Mouse (Mus musculus) forebrain, embryonic 14.5 days (tissue): ENCODE results near the gene Zfp641. TPM values are rescaled to one million over a fixed set of nuclear protein-coding genes. Genes with fewer than 3 reads are reported as not detected.
A peak's percentile ranks its signal among the peaks of the same experiment; 100 is the strongest.

Experiments used
- ATAC-seq: fragments of 200-750 bp; cut with Nextera tagmentation; 2 replicates; pipeline ENCODE4 v1.8.0; 2017; ENCODE audit warnings: mild to moderate bottlenecking, moderate library complexity
- DNase-seq: peaks from one replicate; pipeline ENCODE4 v3.0.0-alpha.2; 2015; ENCODE audit warnings: low spot score
- H3K27ac ChIP-seq: fragments of 300-500 bp; sonication (generic); 2 replicates; pipeline ENCODE4 v1.5.1; 2014; ENCODE audit warnings: low read depth, mild to moderate bottlenecking, control low read depth, low read length, moderate library complexity
- H3K27me3 ChIP-seq: fragments of 300-500 bp; sonication (generic); replicated peaks from 2 replicates; pipeline ENCODE4 v1.6.1; 2014; ENCODE audit warnings: low read length, control low read depth, mixed read lengths; ENCODE audit not compliant: control insufficient read depth, insufficient read depth
- H3K36me3 ChIP-seq: fragments of 300-500 bp; sonication (generic); 2 replicates; pipeline ENCODE4 v1.6.1; 2014; ENCODE audit warnings: low read length, control low read depth; ENCODE audit not compliant: control insufficient read depth, insufficient read depth
- H3K4me1 ChIP-seq: fragments of 300-500 bp; sonication (generic); 2 replicates; pipeline ENCODE4 v1.6.1; 2014; ENCODE audit warnings: antibody characterized with exemption, low read length, control low read depth; ENCODE audit not compliant: control insufficient read depth, insufficient read depth
- H3K4me2 ChIP-seq: fragments of 300-500 bp; sonication (generic); 2 replicates; pipeline ENCODE4 v1.6.1; 2014; ENCODE audit warnings: mild to moderate bottlenecking, control low read depth, low read length
- H3K4me3 ChIP-seq: fragments of 300-500 bp; sonication (generic); 2 replicates; pipeline ENCODE4 v1.5.1; 2014; ENCODE audit warnings: low read depth, low read length, control low read depth
- H3K9ac ChIP-seq: fragments of 300-500 bp; sonication (generic); 2 replicates; pipeline ENCODE4 v1.6.1; 2014; ENCODE audit warnings: mild to moderate bottlenecking, low read length, control low read depth, moderate library complexity
- H3K9me3 ChIP-seq: fragments of 300-500 bp; sonication (generic); replicated peaks from 2 replicates; pipeline ENCODE4 v1.6.1; 2016; ENCODE audit warnings: low read length, control low read depth, mixed read lengths; ENCODE audit not compliant: control insufficient read depth
- WGBS: fragments of 180-500 bp; shearing (Covaris S2); extraction: QIAGEN DNeasy Blood & Tissue Kit; methylation state at CpG from one replicate; pipeline ENCODE4 v1.1.7; 2014; 5-methylcytosine and 5-hydroxymethylcytosine counted together
- polyA plus RNA-seq: library from polyadenylated mRNA; unstranded; fragments of >200 nt; fragmentation: Nextera tagmentation; extraction: Ambion mirVana; gene quantifications from 2 replicates; pipeline ENCODE4 v1.2.1, GENCODE M21; 2014

The Zfp641 gene
- polyA plus RNA-seq = 2.8 and 3.7 TPM in 2 replicates

DNA sequence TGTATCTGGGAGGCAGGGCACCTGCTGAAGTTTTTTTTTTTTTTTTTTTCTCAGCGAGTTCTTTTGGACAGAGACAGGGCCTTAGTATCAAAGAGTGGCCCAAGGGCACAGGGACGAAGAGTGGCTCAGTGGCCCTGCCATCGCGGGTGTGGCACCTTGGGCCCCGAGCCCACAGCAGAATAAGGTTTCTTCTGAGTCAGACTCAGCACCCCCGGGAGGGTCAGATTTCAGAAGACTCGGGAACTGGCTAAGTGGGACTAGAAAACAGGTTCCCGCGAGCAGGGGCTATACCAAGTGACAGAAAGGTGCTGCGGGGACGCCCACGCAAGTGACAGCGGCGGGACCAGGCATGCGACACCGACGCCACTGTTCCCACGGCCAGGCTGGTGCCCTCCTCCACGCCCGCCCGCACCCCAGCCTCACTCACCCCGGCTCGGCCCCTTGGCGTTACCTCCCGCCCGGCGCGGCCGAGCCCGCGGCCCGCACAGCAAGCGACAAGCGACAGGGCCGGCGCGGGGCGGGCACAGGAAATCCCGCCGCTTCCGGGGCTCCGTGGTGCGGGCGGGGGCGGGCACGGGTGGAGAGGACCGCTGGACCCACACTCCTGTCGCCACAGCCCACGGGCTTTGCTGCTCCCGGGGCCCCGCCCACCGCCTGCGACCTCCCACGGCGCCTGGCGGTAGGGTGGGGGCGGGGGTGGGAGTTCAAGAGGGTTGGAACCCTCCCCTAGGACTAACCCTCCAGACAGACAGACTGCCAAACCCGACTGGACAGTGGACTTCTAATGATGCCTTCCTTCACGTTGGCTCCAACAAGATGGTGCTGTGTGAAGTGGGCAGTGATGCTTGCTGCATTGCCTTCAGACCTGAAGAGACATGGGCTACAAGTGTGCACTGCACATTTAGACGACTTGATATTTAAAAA, at the start of gene Zfp641:
Zfp641 (minus strand) TSS at position 534 of the 924 bp plus-strand sequence.
- H3K27ac ChIP-seq = no peak within 1 kb of the TSS
- WGBS = 1% methylated on average over 56 of the region's 60 CpGs

DNA sequence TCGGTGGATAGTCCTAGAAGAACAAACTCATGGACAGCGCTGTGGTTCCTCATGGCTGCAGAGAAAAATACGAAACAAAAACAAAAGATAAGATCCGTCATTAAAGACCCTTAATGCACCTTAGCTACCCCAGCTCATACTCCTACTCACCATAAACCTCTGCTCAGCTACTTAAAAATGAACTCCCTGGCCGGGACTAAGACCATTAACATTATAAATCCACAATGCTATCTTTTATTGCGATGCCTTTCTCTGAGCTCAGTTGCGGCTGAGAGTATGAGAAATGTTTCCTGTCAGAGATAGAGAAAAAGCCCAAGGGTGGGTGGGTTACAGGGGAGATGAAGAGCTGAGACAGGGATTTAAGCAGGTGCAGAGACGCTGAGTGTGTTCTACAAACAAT, 44.9 kb upstream of the Zfp641 start, which contains the start of gene Olfr284:
Olfr284 (minus strand) TSS at position 101 of the 400 bp plus-strand sequence.
- Histone ChIP-seq H3K4me2 (no peak within 1 kb of the TSS), H3K27ac (no peak within 1 kb of the TSS), H3K4me1 (no peaks in the 10 kb centered on the region), H3K9me3 (no peaks in the 10 kb centered on the region), H3K9ac (no peak within 1 kb of the TSS), H3K36me3 (no peaks in the 10 kb centered on the region), H3K27me3 (no peaks in the 10 kb centered on the region), H3K4me3 (no peak within 1 kb of the TSS)
- ATAC-seq (no peak), DNase-seq (no peak)
- 89% methylated on average over 8 of the region's 8 CpGs for WGBS

More for the DNA sequence above, at the start of gene Zfp641:
- peak within 1 kb of the TSS; percentile 60 for H3K4me3 ChIP-seq
- DNase-seq (peak; percentile 46), ATAC-seq (peak; percentile 77)
- no peaks in the 10 kb centered on the region for H3K4me1 ChIP-seq
- H3K36me3 ChIP-seq = no peaks in the 10 kb centered on the region
- H3K4me2 ChIP-seq = peak within 1 kb of the TSS; percentile 90
- no peaks in the 10 kb centered on the region for H3K9me3 ChIP-seq
- H3K27me3 ChIP-seq = no peaks in the 10 kb centered on the region
- peak within 1 kb of the TSS; percentile 80 for H3K9ac ChIP-seq

DNA sequence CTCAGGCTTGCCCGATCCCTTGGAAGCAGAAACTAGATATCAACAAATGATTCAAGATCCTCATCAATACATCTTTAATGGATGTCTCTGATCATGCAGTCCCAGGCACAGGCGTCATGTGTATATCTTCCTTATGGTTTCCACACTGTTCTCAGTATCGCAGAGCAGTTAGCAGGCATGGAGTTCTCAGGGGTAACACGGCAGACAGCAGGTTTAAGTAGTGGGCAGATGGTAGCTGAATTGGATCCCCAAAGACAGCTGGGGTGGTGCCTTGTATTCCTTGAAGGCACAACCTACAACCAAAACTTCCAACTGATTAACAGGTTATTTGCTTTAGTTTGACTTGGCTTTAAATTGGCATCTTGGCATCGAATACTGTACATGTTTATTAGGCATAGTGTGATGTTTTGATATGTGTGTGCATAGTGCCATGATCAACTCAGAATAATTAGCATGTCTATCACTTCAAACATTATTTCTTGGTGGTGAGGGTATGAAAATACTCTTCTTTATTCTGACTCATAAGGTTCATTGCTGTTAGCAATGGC, 21.3 kb upstream of the Zfp641 start, which contains the start of gene Olfr285:
Olfr285 (minus strand) TSS at position 177 of the 548 bp plus-strand sequence.
- no peak within 1 kb of the TSS for H3K4me2 ChIP-seq
- DNase-seq = peak; percentile 83
- 83% methylated on average over 5 of the region's 5 CpGs for WGBS
- H3K36me3 ChIP-seq = no peaks in the 10 kb centered on the region
- no peak within 1 kb of the TSS for H3K27ac ChIP-seq
- no peaks in the 10 kb centered on the region for H3K9me3 ChIP-seq
- peak; percentile 75 for ATAC-seq
- no peaks in the 10 kb centered on the region for H3K4me1 ChIP-seq
- no peak within 1 kb of the TSS for H3K4me3 ChIP-seq
- H3K9ac ChIP-seq = no peak within 1 kb of the TSS
- H3K27me3 ChIP-seq = no peaks in the 10 kb centered on the region

DNA sequence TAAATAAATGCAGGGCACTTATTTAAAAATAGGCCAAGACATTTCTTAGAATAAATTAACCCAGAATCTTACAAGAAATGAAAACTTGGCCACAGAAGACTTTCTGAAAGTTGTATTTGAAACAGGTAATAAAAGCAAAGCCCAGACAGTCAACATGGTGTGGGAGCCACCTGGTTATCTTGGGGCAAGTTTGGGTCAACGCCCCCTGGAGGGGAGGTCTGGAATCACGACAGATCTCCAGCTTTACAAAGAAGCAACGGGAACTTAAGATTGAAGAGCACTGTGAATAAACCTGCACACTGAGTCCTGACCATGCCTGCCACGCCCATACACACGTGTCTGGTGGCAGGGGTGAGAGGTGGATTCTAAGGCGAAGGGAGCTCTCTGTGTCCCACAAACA, 19.7 kb upstream of the Zfp641 start:
- Histone ChIP-seq H3K4me2 (no peak overlapping the region), H3K27ac (no peak overlapping the region), H3K4me1 (no peaks in the 10 kb centered on the region), H3K9me3 (no peaks in the 10 kb centered on the region), H3K9ac (no peak overlapping the region), H3K36me3 (no peaks in the 10 kb centered on the region), H3K27me3 (no peaks in the 10 kb centered on the region), H3K4me3 (no peak overlapping the region)
- WGBS = 42% methylated on average over 6 of the region's 6 CpGs
- DNase-seq = no peak
- ATAC-seq = no peak

DNA sequence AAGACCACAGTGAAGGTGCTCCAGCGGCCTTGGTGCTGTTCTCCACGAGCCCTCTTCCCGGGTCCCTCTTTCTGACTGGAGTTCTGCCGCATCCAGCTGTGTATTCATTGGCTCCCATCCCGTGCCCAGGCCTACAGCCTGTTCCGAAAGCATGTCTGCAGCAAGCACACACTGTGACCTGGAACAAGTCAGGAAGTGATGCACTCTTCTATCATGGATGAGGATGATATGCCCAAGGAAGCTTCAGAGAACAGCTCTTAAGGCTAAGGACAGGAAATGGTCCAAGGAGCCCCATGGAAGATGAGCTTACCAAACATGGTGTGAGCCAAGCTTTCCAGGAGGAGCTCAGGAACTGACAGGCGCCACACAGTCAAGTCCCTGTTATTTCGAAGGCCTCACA, 2.3 kb downstream of the Zfp641 start:
- WGBS = 91% methylated on average over 8 of the region's 8 CpGs
- no peaks in the 10 kb centered on the region for H3K36me3 ChIP-seq
- no peaks in the 10 kb centered on the region for H3K9me3 ChIP-seq
- ATAC-seq (no peak), DNase-seq (no peak)
- H3K9ac ChIP-seq = no peak overlapping the region
- no peak overlapping the region for H3K27ac ChIP-seq
- H3K27me3 ChIP-seq = no peaks in the 10 kb centered on the region
- no peaks in the 10 kb centered on the region for H3K4me1 ChIP-seq
- no peak overlapping the region for H3K4me2 ChIP-seq
- H3K4me3 ChIP-seq = no peak overlapping the region

DNA sequence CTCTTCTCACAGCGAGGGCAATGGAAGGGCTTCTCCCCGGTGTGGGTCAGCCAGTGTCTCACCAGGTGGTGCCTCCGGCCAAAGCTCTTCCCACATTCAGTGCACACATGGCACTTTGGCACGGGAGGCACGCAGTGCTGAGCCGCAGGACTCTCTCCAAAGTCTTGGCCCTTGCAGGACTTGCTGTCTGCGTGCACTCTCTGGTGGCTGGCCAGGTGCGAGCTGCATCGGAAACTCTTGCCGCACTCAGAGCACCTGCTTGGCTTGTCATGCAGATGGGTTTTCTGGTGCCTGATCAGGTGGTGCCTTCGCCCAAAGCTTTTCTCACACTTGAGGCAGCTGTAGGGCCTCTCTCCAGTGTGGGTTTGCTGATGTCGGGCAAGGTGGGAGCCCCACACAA, 7.4 kb downstream of the Zfp641 start:
- ATAC-seq (no peak), DNase-seq (no peak)
- Histone ChIP-seq H3K4me1 (no peaks in the 10 kb centered on the region), H3K36me3 (no peaks in the 10 kb centered on the region), H3K27me3 (no peaks in the 10 kb centered on the region), H3K4me3 (no peak overlapping the region), H3K9ac (no peak overlapping the region), H3K27ac (no peak overlapping the region), H3K4me2 (no peak overlapping the region), H3K9me3 (no peaks in the 10 kb centered on the region)
- WGBS = 72% methylated on average over 12 of the region's 12 CpGs

DNA sequence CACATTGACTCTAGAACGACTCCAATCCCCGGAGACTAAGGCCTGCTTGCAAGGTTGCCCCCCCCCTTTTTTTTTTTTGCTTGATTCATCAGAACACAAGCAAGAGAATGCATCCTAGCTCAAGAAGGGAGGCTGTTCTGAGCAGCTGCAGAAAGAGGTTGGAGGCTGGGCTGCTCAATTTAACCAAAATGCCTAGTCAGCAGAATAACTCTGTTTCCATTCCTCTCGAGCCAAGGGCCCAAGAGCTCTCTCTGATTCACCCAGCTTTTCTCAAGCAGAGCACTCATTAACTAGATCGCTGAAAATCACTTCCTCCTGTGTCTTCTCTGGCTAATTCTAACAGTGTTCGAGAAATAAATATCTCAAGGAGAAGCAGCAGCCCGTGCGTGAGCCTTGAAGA, 9.5 kb downstream of the Zfp641 start:
- Histone ChIP-seq H3K27ac (no peak overlapping the region), H3K4me2 (no peak overlapping the region), H3K4me3 (no peak overlapping the region), H3K9ac (no peak overlapping the region), H3K4me1 (no peaks in the 10 kb centered on the region), H3K9me3 (no peaks in the 10 kb centered on the region), H3K27me3 (no peaks in the 10 kb centered on the region), H3K36me3 (no peaks in the 10 kb centered on the region)
- DNase-seq (peak; percentile 22), ATAC-seq (no peak)
- 78% methylated on average over 7 of the region's 7 CpGs for WGBS

DNA sequence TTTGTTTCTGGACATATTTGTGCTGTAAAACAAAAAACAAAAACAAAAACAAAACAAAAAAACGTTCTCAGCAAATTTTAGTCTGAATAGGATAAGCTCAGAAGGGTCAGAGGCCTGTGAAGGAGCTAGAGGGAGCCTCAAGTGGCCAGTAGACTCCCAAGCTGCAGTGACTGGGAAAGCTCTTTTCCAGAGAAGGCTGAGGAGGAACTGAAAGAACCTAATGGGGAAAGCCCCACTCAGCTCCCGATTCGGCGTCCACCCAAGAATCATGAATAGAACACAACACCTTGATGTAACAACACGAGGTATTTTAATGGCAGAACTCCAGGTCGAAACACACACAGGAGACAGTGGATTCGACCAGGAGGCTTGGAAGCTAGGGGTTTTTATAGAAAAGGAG, 38.2 kb downstream of the Zfp641 start:
- no peak overlapping the region for H3K27ac ChIP-seq
- H3K4me1 ChIP-seq = no peaks in the 10 kb centered on the region
- no peaks in the 10 kb centered on the region for H3K36me3 ChIP-seq
- WGBS = 86% methylated on average over 7 of the region's 7 CpGs
- no peak overlapping the region for H3K4me3 ChIP-seq
- H3K9me3 ChIP-seq = no peaks in the 10 kb centered on the region
- no peaks in the 10 kb centered on the region for H3K27me3 ChIP-seq
- no peak overlapping the region for H3K4me2 ChIP-seq
- DNase-seq (no peak), ATAC-seq (no peak)
- no peak overlapping the region for H3K9ac ChIP-seq

DNA sequence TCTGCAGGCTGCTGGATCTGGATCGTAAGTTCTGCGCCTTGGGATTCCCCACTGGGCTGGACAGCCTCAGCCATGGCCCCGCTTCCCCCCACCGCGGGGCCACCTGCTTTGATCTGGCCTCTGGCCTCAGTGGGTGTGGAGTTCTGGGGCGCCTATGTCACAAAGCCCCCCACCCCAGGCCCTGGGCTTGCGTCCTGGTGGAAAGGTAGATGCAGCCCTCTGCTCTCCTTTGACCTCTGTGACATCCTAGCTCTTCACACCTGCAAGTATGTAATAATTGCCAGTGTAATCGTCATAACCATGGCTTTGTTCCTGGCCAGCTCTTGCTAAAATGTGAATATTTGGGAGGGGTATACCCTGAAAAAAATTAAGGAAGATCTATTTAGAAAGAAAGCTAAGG, 38.8 kb downstream of the Zfp641 start, which contains the start of gene H1fnt:
H1fnt (minus strand) TSS at position 101 of the 400 bp plus-strand sequence.
- no peaks in the 10 kb centered on the region for H3K36me3 ChIP-seq
- no peaks in the 10 kb centered on the region for H3K9me3 ChIP-seq
- DNase-seq (no peak), ATAC-seq (no peak)
- H3K4me3 ChIP-seq = no peak within 1 kb of the TSS
- 91% methylated on average over 8 of the region's 8 CpGs for WGBS
- no peaks in the 10 kb centered on the region for H3K27me3 ChIP-seq
- H3K27ac ChIP-seq = no peak within 1 kb of the TSS
- no peak within 1 kb of the TSS for H3K4me2 ChIP-seq
- no peak within 1 kb of the TSS for H3K9ac ChIP-seq
- no peaks in the 10 kb centered on the region for H3K4me1 ChIP-seq
